Mouse (Mus musculus): ENCODE measurements at regions not wholly inside any gene's neighbourhood (a gene's known extent, or its start where the extent isn't known, plus 50 kb on each side); places are given as distances from the start of the nearest gene placed in this dataset.

DNA sequence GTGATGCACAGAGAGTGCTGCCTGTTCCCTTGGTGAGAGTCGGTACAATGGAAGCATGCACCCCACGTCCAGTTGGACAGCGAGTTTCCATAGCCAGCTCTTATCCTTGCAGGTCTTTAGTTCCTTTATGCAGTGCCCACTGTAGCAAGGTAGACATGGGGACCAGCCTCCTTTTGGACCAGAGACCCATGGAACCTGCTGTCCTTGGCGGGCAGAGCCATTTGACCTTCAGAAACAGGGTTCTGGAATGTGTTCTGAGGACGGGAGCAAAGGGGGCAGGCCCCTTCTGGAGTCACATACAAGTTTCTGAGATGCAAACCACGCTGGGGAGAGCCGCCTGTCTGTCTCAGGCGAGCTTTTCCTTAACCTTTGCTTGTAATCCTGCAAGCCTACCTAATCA, 188.1 kb downstream of the Emx2 start:
- DNase-seq (ENCODE audit: low read depth, low spot score), result no peak

- peak; percentile 24 for DNase-seq (ENCODE audit: low read depth, low spot score)
Observed at GRCm38 (mm10) chr19:59646656-59647055, 188.5 kb downstream of the Emx2 start.

- DNase-seq (ENCODE audit: low read depth, low spot score), result no peak
Observed at GRCm38 (mm10) chr19:59649421-59649820, 191.2 kb downstream of the Emx2 start.

DNA sequence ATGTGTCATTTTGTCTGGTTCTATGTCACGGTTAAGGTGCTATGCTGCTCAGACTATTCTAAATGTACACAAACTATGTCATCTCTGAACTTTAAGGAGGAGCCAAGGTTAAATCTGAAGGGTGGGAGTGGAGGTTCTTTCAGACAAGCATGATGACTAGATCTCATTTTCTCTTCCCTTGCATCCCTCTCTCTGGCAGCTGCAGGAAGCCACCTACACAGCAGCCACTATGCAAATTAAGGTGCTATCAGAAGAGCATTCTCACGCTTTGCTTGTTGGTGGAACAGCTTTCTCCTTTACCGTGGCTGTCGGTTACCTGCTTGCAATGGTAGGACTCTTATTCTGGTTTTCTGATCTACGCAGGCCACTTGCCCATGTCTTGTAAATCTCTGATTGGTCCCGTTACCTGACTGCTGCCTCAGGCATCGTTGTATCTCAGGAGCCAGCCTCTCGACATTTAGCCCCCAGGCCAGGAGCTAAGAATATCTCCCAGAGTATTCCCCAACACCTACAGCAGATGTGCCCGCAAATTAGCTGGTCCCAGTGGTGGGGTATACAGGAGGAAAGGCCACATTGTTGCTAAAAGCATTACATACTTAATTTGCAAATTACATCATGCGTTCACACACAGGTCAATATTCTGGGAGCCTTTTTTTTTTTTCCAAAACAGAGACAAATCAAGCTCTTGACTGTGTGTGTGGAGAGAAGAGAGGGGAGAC, 192.6 kb downstream of the Emx2 start:
- DNase-seq (ENCODE audit: low read depth, low spot score), result peak; percentile 65

DNA sequence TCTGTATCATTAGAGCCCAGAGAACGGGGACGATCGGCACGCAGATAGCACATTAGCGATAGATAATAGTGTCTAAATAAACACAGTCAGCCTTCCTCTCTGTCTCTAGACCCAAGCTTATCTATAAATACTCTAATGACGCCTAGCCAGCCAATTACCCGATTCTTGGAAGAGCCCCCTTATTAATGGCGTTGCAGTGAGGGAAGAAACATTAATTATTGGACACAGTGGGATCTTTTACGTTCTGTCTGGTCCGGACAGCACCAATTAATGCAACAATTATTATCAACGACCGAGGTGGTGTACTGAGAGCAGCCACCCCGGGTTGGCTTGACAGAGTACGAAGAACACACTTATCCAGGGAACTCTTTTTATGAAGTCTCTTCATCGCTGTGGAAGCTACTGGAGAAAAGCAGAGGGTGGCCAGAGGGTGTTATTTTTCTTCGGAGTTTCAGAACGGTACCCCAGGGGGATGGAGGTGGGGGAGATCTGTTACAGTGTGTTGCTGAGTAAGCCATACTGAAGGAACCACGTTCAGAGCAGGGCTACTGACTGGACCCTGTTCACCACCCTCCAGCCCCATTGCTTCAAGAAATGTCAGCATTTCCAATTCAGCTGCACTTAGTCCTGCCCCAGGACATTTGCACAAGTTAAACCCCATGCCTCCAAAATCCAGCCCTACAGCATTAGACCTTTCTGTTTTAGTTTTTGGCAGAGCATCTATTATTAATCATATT, 195.6 kb downstream of the Emx2 start:
- DNase-seq (ENCODE audit: low read depth, low spot score), result no peak

DNA sequence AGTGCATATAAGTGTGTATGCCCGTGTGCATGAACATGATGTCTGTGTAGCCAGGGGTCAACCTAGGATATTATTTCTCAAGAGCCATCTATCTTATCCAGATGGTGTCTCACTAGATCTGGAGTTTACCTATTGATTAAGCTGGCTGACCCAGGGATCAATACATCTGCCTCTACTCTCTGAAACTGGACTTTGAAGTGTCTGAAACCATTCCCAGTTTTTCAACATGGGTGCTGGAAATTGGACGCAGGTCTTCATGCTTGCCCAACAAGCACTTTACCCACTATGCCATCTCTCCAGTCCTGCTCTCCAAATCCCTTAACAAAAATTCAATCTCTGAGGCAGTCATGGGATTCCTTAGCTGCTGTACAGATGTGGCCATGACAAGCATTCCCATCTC, 197.1 kb downstream of the Emx2 start:
- no peak for DNase-seq (ENCODE audit: low read depth, low spot score)

DNA sequence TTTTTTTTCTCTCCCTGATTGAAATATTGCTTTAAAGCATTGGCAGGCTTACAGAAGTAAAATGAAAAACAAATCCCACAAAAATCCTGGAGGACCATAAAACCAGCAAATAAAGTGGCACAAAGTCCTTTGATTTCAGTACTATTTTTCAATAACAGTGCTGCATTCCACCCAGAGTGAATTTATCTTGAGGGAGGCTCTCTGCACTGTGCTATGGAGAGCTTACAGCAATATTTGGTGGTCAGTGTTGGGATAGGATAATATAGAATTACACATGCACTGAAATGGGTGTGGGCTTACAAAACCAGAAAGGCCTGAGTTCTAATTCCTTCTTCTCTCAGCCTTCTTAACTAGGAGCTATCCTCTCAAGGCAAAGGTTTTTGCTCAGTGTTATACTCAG, 211.6 kb downstream of the Emx2 start:
- no peak for DNase-seq (ENCODE audit: low read depth, low spot score)

DNA sequence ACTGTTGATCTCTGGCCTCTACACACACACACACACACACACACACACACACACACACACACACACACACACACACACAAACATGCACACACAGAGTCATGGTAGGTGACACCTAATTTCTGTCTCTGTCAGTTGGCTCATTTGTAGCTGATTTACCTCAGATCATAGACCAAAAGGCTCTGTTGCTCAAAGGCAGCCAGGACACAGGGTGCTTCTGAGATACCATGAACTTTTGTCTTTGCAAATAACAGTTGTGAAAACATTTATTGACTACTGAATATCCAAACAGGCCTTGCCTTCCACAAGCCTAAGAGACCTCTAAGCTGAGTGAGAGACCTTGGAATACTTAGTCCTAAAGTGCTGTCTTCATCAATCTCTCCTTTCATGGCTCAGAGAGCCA, 215.4 kb downstream of the Emx2 start:
- no peak for DNase-seq (ENCODE audit: low read depth, low spot score)

GRCm38 (mm10) chr19:59679191-59679590, 221.0 kb downstream of the Emx2 start:
- DNase-seq (ENCODE audit: low read depth, low spot score), result no peak

GRCm38 (mm10) chr19:59680356-59680755, 222.2 kb downstream of the Emx2 start:
- no peak for DNase-seq (ENCODE audit: low read depth, low spot score)

DNA sequence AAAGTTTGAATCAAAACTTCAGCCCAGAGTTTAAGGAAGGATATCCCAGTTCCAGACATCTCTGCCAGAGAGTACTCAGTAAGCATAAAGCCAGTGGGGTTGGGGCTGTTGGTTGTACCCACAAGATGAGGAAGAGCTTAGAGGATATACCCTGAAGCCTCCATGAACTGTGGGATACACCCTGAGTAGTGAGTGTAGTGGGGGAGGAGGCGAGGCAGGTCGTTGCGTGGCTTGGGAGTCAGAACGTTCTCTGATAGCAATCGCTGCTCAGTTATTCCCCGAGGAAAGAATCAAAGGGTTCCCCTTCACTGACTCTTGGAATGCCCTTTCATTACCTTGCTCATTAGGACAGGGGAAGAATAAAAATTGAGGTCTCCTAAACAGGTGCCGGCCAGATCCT, 226.1 kb downstream of the Emx2 start:
- no peak for DNase-seq (ENCODE audit: low read depth, low spot score)

DNA sequence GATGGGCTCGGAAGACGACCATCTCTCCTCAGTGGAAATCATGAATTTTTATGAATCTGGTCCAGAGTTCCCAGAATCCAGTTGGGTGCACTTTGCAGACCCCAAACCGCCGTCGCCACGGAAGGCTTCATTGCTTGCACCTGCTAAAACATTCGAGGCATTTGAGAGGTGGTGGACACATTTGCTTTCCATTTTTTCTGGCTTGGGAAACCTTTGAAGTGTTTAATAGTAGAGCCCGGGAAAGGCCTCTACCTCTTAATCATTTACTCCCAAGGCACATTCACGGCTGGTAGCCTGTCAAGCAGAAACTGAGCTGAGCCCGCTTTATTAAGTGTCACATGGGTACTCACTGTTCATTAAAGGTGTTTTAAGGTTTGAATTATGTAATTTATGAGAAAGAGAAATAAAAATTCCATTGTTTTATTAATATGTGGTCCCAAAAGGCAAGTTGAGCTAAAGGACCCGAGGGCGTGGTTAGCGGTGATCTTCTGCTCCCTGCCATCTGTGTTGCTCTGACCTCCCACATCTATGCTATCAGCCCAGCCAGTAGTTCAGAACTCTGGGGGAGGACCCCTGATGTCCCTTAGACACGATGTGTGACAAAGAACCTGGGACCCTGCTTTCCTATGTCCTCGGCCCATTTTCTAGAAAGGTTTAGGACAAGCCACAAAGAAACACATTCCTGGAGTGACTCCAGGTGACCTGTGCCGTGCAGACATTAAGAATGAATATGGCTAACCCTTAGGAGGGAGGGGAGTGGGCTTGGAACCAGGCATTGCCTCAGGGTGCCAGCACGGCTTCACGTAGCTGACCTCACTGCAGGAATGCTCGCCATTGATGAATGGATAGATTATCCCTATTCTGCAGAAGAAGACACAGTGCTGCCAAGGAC, 227.9 kb downstream of the Emx2 start:
- DNase-seq (ENCODE audit: low read depth, low spot score), result no peak

DNA sequence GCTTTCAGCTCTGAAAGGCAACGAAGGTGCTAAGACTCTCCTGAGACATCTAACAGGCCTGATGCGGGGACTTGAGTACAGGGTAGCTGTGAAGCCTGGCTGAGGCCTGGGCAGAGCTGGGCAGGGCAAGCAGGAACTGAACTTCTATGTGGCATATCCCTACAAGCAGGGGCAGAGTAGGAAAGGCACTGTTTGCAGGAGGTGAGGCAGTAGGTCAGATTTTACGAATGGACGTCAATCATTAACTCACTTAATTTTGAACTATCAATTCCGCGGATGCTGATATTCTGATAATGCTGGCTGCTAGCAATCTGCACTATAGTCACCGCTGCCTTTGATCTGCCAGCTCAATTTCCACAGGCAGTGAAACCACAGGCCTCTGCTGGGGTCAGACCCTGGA, 229.0 kb downstream of the Emx2 start:
- DNase-seq (ENCODE audit: low read depth, low spot score), result no peak

DNA sequence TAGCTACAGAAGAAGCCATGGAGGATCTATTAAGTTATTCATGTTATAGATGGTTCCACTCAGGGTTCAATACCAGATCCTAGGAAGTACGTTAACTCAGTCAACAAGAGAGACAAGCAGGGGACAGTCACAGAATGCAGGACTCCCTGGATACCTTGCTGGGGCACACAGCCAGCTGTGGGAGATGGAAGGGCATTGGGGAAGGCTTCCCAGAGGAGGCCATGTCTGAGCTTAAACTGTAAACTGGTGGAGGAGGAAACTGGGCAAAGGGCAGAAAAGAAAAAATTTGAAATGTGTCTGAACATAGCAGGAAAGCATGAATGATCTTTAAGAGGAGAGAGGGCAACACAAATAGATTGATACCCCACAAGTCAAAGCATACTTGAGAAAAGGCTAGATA, 229.5 kb downstream of the Emx2 start:
- DNase-seq (ENCODE audit: low read depth, low spot score), result no peak

GRCm38 (mm10) chr19:59691541-59692096, 233.4 kb downstream of the Emx2 start:
- DNase-seq (ENCODE audit: low read depth, low spot score), result no peak

GRCm38 (mm10) chr19:59697628-59698027, 239.5 kb downstream of the Emx2 start:
- DNase-seq (ENCODE audit: low read depth, low spot score), result no peak

GRCm38 (mm10) chr19:59700187-59700586, 242.0 kb downstream of the Emx2 start:
- DNase-seq (ENCODE audit: low read depth, low spot score), result no peak

- DNase-seq (ENCODE audit: low read depth, low spot score), result no peak
Observed at GRCm38 (mm10) chr19:59707106-59707505, 236.3 kb downstream of the Rab11fip2 start.

- no peak for DNase-seq (ENCODE audit: low read depth, low spot score)
Observed at GRCm38 (mm10) chr19:59709180-59709579, 234.3 kb downstream of the Rab11fip2 start.

- DNase-seq (ENCODE audit: low read depth, low spot score), result no peak
Observed at GRCm38 (mm10) chr19:59715086-59715485, 228.4 kb downstream of the Rab11fip2 start.

GRCm38 (mm10) chr19:59717813-59718483, 225.5 kb downstream of the Rab11fip2 start:
- DNase-seq (ENCODE audit: low read depth, low spot score), result no peak

Data from brain, adult 2 months (tissue).